Mouse (Mus musculus) adrenal gland, adult 18-20 months (tissue): Measurements from ENCODE around the gene Ulk4. TPM values are rescaled to one million over a fixed set of nuclear protein-coding genes. Genes with fewer than 3 reads are reported as not detected.

Experiments used
- DNase-seq, 2 experiments: peaks; one replicate each; pipeline ENCODE4 v3.0.0; 2021 to 2022; ENCODE audit warnings: low spot score in 2 of 2
- long read RNA-seq, 2 experiments: library from polyadenylated mRNA; stranded (forward); transcript quantifications; one replicate each; pipeline ENCODE4 v2.0.0; 2021
- total RNA-seq, 2 experiments: library from RNA; stranded (reverse); gene quantifications; 1 replicate in 1 of 2; 2 replicates in 1 of 2; pipeline ENCODE4 v1.2.3; 2021

The Ulk4 gene
- 1 to 10 TPM; 1.2 to 2.2 TPM for total RNA-seq
- long read RNA-seq, experiment 1, partial matches to known transcripts = 0 of 2 reads
- long read RNA-seq, experiment 1, other reads (novel, unspliced or antisense) = 2 of 2 reads
- long read RNA-seq, experiment 2, full-length matches to known transcripts = 1 of 3 reads
- long read RNA-seq, experiment 2, partial matches to known transcripts = 0 of 3 reads
- long read RNA-seq, experiment 2, other reads (novel, unspliced or antisense) = 2 of 3 reads

GRCm38 (mm10) chr9:121277118-121278060 lies at the start of gene Ulk4:
TSS of gene Ulk4 (minus strand) at chr9:121277197.
- DNase-seq = peak; percentile 83 to 84

- no peak for DNase-seq
Observed at GRCm38 (mm10) chr9:121322034-121322433, 45.0 kb upstream of the Ulk4 start.

- DNase-seq = no peak
Observed at GRCm38 (mm10) chr9:121321118-121321517, 44.1 kb upstream of the Ulk4 start.

GRCm38 (mm10) chr9:121320433-121320832 lies 43.4 kb upstream of the Ulk4 start:
- no peak for DNase-seq

GRCm38 (mm10) chr9:121319323-121319966 lies 42.4 kb upstream of the Ulk4 start:
- no peak for DNase-seq

GRCm38 (mm10) chr9:121316621-121317405 lies 39.8 kb upstream of the Ulk4 start:
- peak in 1 of 2 experiments; percentile 46 for DNase-seq

GRCm38 (mm10) chr9:121315901-121316595 lies 39.1 kb upstream of the Ulk4 start:
- no peak for DNase-seq

- DNase-seq = no peak
Observed at GRCm38 (mm10) chr9:121314541-121315152, 37.6 kb upstream of the Ulk4 start.

- DNase-seq = peak; percentile 29 to 70
Observed at GRCm38 (mm10) chr9:121313656-121314374, 36.8 kb upstream of the Ulk4 start.

GRCm38 (mm10) chr9:121312237-121312891 lies 35.4 kb upstream of the Ulk4 start:
- DNase-seq = no peak

- no peak for DNase-seq
Observed at GRCm38 (mm10) chr9:121311846-121312236, 34.8 kb upstream of the Ulk4 start.

GRCm38 (mm10) chr9:121310501-121310900 lies 33.5 kb upstream of the Ulk4 start:
- no peak for DNase-seq

- no peak for DNase-seq
Observed at GRCm38 (mm10) chr9:121309287-121309686, 32.3 kb upstream of the Ulk4 start.

GRCm38 (mm10) chr9:121305456-121305855 lies 28.5 kb upstream of the Ulk4 start:
- no peak for DNase-seq

GRCm38 (mm10) chr9:121304520-121304919 lies 27.5 kb upstream of the Ulk4 start:
- no peak for DNase-seq

GRCm38 (mm10) chr9:121303748-121304147 lies 26.8 kb upstream of the Ulk4 start:
- no peak for DNase-seq

GRCm38 (mm10) chr9:121303086-121303485 lies 26.1 kb upstream of the Ulk4 start:
- no peak for DNase-seq

GRCm38 (mm10) chr9:121302543-121302942 lies 25.5 kb upstream of the Ulk4 start:
- no peak for DNase-seq
